Mouse (Mus musculus) erythroblast, embryonic 14.5 days (primary cell): Measurements from ENCODE around the gene Gm9918.

Source experiments
- GATA1 ChIP-seq: IDR thresholded peaks from 2 replicates; pipeline ENCODE4 v1.6.1; 2012; ENCODE audit warnings: low read length, inconsistent platforms, mixed read lengths
- TAL1 ChIP-seq: IDR thresholded peaks from 3 replicates; pipeline ENCODE4 v1.6.1; 2012; ENCODE audit warnings: low read length, inconsistent platforms, mixed read lengths

DNA sequence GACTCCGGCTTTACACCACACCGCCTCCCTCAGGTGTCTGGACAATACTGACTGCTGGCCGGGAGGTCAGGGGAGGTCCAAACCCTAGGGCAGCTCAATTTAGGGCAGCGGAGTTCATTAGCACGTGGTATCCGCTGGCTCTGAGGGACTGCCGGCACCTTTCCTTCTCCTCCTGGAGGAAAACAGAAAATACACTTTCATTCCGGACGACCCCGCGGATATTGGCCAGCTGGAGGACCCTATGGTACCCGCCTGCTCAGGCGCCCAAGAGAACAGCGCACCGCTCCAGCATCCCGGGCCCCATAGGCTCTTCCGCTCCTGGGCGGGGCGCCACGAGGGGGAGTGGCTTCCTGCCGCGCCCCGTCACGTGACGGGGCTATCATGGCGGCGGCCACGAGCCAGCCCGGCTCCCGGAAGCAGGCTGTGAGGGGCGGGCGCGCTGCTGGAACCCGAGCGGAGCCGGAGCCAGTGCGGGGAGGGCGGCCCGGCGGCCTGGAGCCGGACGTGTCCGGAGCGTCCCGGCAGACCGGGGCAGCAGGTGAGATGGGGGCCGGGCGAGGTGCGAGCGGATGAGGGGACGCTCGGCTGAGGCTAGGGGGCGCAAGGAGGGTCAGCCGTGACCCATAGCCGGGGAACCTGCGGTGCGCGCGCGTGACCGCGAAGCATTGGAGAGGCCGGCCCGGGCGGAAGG lies 8.9 kb downstream of the Gm9918 start, which contains the start of gene Mfsd5:
- no peak for TF ChIP-seq TAL1
- no peak for TF ChIP-seq GATA1
